Mouse (Mus musculus): ENCODE results near the gene Inpp5d.

Inpp5d gene

DNA sequence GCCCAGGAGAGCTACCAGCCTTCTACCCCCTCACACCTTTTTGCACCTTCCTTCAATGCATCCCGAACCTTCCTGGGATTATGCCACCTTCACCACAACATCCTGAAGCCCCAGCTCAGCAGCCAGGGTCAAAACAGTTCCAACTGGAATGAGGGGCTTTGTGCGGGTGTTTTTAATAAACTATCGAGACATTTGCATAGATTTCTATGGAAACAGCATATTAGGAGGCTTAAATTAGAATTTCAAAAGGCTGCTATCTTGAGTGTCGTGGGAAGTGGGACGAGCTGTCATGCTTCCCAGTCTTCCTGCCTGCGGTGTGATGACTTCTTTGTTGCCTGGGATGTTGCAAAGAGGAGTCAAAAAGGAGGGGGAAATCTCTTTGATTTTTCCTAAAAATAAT is 88.9 kb downstream of the Inpp5d start:
- DNase-seq (ENCODE audit: low spot score): no peak

DNA sequence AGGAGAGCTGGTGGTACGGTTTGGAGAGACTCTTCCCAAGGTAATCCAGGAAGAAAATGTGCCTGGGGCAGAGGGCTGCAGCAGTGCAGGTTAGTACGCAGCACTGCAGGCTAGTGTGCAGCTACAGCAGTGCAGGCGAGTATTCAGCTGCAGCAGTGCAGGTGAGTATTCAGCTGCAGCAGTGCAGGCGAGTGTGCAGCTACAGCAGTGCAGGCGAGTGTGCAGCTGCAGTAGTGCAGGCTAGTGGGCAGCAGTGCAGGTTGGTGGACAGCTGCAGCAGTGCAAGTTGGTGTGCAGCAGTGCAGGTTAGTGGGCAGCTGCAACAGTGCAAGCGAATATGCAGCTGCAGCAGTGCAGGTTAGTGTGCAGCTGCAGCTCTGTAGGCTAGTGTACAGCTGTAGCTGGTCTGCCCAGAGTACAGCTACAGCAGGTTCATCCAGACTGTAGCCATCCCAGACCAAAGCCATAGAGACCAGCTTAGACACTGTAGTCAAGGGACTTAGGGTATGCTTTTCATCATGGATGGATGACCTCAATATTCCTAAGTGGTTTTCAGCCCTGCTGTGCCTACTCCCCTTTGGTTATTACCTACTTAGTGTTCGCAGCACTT is 89.7 kb downstream of the Inpp5d start:
- no peak for DNase-seq (ENCODE audit: low spot score)

DNA sequence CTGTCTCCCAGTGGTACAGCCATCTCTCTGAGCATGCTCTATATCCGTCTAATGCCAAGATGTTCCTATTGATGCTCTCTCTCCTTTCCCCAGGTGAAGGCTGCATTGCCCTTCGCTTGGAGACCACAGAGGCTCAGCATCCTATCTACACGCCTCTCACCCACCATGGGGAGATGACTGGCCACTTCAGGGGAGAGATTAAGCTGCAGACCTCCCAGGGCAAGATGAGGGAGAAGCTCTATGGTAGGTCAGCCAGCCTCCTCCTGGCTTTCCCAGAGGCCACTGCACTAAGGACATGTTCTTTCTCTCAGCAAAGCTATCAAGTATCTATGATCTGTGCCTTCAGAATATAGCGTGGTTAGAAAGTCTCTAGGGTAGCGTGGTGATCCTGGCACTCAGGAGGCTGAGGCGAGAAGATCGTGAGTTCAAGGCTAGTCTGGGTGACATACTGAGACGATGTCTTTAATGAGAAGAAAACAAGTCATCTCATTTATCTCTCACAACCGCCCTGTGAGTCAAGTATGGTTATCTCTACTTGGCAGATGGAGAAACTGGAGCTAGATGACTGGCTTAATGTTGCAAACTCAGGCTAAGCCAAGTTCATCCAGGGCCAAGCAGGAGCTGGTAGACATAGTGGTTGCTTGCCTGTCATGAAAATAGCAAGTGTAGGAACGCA is 92.0 kb downstream of the Inpp5d start:
- no peak for DNase-seq (ENCODE audit: low spot score)

DNA sequence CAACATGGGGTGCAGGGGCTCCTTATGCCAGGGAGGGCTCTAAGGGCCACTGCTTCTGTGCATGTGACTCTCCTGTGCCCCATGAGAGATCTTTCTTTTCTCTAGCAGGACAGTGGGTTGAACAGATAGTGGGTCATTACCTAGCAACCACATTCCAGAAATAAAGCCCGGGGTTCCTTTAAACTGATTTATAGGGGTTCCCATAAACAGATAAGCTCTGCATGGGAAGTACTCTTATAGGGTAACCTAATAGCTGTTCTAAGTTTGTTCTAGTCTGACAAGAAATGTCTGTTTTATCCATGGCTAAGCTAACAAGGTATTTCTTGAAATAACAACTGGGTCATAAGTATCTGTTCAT is 92.5 kb downstream of the Inpp5d start:
- no peak for DNase-seq (ENCODE audit: low spot score)

DNA sequence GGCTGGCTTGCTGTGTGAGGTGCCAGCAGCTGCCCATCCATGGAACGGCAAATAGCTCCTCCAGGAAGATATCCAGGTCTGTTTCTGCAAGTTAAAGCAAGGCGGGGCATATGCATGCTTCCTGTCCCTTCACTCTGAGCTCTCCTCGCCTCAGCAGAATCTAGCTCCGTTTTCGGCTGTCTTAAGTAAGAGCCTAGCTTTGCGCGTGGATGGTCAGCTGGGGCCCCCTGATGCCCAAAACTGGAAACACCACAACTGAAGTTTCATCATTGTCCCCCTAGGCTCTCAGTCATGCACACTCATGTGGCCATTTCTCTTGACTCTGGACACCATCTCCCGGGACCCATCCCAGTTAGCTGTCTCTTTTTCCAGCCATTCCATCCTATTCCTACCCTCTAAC is 101.3 kb downstream of the Inpp5d start:
- DNase-seq (ENCODE audit: low spot score): peak; percentile 13

DNA sequence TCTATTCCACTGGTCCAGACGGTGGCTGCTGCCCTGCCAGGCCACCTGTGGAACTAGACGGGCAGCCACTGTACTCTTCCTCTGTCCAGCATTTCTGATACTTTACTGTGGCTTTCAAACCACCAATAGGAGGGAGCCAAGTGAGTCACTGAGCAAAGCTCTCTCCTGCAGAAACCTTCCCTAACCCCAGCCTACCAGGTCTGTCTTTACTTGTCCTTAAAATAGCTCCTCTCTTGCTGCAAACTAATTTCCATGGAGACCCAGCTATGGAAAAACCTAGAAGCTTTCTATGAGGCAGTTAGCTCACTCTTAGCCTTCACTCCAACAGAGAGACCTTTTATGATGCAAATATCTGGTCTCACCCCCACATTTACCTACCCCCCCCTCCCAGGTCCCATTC is 102.0 kb downstream of the Inpp5d start:
- DNase-seq (ENCODE audit: low spot score): no peak

DNA sequence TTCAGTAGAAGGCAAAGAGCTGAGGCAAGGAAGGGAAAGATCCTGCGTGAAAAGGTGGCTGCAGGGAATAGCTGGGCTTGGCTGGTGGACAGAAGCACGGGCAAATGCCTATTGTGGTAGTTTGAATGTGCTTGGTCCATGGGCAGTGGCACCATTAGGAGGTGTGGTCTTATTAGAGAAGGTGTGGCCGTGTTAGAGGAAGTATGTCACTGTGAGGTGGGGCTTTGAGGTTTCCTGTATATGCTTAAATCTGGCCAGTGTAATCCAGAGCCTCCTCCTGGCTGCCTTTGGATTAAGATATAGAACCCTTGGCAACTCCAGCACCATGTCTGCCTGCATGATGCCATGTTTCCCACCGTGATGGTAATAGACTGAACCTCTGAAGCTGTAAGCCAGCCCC is 103.2 kb downstream of the Inpp5d start:
- no peak for DNase-seq (ENCODE audit: low spot score)

DNA sequence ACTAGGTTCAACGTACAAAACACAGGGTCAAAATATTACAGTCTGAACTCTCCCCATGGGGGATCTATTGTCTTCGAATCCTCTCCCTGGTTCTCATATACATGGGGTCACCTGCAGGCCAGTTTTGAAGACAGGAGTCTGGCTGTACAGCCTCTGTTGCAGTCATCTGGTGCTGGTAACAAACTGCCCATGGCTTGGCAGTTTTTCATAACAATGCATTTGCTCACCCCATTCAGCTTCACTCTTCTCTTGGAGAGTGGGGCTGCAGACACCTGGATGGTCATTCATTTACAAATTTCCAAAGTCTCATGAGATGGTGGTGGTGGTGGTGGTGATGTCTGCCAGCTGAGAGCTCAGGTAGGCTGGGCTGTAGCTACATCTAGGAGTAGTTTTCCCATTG is 109.0 kb downstream of the Inpp5d start:
- no peak for DNase-seq (ENCODE audit: low spot score)

DNA sequence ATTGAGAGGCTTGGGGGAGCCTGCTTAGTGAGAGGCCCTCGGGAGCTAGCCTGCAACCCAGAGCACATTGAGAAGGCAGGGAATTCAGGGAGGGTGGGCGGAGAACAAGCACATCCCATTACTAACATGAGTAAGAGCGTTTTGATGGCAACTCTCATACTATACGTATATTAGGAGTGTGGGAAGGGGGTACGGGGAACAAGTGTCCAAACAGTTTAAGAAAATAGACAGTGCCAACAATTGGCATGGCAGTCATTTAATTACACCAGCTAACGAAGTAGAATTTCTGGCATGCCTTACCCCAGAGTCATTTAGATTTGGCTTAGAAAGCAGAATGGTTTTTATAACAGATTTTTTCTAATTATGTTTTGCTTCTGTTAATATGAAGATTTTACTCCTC is 109.7 kb downstream of the Inpp5d start:
- DNase-seq (ENCODE audit: low spot score): no peak

DNA sequence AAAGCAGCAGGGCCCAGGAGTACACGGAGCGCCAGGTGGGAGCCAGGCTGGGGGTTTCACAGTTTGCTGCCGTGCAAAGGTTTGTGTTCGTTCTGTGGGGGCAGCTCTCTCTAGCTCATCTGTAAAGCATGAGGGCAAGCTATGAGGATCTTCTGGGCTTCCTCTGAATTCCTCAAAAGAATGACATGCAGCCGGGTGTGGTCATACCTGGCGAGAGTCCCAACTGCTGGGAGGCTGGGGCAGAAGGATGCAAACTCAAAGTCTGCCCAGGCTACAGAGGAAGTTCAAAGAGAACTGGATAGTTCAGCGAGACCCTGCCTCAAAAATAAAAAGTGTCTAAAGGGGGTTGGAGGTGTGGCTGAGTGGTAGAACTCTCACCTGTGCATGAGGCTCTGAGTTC is 110.2 kb downstream of the Inpp5d start:
- no peak for DNase-seq (ENCODE audit: low spot score)

DNA sequence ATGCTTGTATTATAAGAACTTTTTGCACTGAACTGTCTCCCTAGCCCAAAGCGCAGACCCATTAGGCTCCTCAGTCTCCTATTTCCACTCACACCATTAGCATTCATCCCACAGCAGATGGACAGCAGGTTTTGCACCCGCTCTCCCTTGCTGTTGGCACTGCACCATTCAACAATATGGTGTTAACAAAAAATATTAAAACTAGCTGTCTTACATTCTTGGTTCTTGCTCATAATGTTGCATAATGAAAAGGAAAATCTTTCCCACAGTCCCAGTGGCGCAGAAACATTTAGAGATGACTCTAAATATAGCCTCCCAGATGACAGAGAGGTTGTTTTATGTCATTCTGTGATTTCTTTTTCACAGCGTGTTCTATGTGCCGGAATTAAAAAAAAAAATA is 113.1 kb downstream of the Inpp5d start:
- DNase-seq (ENCODE audit: low spot score): no peak

DNA sequence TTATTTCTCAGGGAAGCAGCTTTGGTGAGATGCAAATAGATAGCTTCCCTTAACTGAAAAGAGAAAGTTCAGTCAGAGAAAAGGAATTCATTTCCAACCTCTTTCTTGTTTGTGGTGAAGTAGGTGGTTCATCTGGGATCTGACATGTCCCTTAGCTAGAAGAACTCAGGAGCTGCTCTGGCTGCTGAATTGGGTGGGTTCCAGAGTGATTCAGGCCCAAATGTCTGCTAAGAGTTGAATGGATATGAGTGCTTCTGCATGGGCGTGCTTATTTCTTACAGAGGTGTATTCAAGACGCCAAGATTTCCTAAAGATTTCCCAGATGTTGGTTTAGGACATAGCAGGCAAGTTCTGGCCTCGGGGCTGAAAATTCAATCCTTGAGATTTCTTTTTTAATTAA is 114.0 kb downstream of the Inpp5d start:
- no peak for DNase-seq (ENCODE audit: low spot score)

DNA sequence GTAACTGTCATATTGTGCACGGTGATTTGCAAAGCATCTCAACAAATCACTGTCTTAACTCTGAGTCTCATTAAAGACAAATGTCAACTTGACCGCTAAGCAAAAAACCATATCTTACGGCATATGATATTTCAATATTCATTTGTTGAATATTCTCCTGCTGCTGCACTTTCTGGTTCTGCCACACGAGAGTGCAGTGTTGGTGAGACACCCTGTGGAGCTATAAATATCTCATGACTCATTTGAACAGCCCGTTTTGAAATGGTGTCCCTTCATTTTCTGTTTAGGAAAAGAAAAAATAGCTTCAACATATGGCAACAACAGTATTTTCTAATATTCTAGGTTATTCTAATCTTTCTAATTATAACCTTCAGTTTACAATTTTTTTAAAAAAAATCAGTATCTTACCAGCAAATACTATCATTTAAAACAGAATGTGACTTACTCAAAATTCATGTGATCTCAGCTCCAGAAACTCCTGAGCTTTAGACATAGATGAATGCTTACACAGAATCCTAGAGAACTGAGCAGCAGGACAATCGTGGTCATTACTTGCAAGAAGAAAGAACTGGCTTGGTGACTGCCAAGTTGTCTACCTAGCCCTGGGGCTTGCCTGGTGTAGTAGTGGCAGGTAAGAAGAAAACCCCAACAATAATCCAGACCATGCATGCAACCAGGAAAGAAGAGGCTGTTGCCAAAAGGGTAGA is 120.6 kb downstream of the Inpp5d start:
- DNase-seq (ENCODE audit: low spot score): no peak

DNA sequence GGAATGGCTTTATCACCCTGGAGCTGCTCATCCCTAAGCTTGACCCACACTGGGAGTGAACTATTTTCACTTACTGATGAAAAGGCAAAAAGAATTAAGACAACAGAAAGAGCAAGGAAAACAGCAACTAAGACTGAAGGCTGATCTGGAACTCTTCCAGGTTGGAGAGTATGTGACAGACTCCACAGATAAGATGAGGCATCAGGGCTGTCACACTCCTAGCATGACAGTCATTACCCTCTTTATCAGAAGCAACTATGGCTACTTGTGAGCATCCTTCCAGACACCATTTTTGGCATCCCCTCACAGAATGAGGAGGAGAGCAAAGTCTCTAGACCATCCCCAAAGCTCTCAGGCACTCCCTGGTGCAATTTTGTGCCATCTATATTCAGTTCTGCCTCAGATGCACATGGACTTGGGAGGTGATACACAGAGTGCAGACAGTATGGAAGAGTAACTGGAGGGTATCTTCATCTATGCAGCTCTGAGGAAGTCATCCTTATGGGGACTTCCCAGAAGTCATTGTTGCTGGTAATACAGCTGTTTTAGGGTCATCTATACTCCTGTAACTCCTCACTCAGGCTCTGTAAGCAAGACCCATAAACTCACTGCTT is 129.4 kb downstream of the Inpp5d start:
- no peak for DNase-seq (ENCODE audit: low spot score)

DNA sequence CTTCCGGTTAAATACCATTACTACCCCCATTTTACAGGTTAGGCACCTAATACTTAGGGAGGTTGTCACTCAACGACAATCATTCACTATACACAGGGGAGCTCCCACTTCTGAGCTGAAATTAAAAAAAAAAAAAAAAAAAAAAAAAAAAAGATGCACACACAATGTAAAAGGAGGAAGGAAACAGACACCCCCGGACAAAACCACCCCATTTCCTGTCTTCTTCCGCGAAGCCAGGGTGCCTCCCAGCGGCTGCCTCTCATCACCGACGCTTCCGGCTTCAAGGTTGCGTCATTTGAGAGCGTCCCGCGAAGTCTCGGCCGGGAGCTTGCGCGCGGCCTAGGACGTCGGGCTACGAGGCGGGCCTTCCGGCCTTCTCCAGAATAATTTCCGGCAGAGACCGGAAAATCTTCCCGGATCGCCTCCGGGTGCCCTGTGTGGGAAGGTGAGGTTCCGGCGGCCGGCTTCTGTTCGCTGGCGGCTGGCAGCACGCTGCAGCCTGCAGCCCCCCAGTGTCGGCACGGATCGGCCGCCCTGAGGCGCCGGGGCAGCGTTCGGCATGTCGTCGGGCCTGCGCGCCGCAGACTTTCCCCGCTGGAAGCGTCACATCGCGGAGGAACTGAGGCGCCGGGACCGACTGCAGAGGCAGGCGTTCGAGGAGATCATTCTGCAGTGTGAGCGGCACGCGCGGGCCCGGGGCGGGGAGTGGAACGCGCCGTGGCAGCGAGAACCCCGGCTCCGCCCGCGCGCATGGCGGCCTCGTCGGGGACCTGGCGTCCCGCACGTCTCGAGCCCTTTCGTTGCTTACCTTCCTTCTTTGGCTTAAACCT is 135.7 kb downstream of the Inpp5d start, which contains the start of gene Atg16l1:
Gene Atg16l1 (plus strand): TSS at position 230 of the 830 bp plus-strand sequence.
- DNase-seq (ENCODE audit: low spot score): peak; percentile 68

DNA sequence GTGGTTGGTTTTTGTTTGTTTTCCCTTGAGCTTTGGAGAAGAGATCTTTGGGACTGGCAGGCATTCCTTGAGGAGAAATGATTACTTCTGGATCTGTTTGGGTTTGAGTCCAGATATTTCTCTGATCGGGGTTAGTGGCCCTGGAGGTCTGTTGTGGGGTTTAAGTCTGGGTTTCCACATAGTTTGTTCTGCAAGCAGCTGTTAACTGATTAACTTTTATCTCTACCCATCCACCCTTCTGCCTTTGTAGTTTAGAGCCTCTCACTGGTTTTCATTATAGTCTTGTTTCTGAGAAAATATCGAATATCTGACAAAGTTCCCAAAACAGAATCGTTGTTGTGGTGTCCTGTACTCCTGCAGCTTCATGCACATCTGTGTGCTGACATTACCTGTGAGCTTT is 143.7 kb downstream of the Inpp5d start:
- no peak for DNase-seq (ENCODE audit: low spot score)

DNA sequence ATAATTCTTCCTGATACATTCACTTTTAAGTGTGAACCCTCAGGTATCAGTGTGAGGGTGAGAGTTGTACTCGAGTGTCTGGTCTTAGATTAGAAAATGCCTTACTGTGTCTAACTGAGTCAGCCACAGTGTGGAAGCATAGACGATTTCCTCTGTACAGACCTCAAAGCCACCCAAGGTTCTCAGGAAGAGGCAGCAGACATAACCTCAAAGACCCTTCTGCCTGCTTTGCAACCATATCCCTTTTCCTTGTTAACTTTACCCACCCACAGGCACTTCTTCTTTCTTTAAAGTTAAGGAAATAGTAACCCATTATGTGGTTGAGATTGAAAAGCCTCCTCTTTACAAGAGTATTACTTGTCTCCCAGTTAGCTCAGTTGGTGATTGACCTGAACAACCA is 145.6 kb downstream of the Inpp5d start:
- no peak for DNase-seq (ENCODE audit: low spot score)

DNA sequence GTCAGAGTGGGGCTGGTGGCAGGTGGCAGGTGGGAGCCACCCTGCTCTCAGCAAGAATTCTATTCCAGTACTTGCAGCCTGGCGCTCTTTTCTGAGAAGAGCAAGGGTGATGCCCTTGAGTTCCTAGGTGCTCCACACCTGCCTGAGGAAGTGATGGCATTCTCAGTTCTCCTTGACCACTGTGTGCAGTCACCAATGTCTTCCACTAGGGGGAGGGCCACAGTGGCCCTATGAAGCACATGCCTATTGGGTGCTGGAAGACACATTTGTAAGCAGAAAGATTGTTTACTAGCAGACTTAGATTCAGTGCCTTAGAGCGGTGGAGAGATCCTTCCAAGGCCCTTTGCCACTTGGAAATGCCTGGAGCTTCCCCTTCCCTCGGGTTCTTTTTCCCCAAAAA is 146.1 kb downstream of the Inpp5d start:
- DNase-seq (ENCODE audit: low spot score): no peak

DNA sequence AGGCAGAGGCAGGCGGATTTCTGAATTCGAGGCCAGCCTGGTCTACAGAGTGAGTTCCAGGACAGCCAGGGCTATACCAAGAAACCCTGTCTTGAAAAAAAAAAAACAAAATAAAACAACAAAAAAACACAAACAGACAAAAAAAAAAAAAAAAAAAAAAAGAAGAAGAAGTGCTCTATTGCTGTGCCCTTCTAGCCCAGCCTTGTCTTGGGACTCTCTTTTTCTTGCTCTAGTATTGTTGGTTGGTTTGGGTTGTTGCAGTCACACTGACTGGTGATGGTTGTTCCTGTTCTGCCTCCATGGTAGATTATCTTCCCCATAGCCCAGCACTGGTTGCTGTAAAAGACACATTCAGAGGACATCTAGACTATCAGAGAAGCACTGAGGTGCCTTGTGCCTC is 149.2 kb downstream of the Inpp5d start:
- DNase-seq (ENCODE audit: low spot score): no peak

Data from ovary, postnatal 10 days (tissue).